Mouse (Mus musculus): ENCODE measurements around the gene Lnx2.

DNA sequence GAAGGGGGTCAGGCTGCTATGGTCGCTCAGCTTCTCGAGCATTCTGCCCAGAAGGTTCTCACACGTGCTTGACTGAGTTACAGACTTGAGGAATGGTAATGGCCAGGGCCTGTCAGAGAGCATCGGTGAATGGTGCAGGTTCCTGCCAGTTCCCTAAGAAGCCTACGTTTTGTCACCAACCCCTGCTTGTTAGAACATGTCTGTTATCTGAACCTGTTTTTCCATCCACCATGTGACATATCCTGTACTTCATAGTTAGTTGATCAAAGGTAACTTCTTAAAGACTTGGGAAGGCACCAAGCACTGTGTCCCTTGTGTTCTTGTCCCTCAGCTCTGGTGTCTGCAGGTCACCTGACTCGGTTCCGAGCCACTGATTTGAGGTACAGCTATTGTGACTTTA, 22.3 kb upstream of the Lnx2 start:
- TF ChIP-seq CEBPB (IDR thresholded peaks at IDR 0.05; ENCODE audit: low read depth) = no peak
- no peak for TF ChIP-seq MAX (IDR thresholded peaks at IDR 0.05)
- no peak for TF ChIP-seq CTCF (IDR thresholded peaks at IDR 0.05; ENCODE audit: control insufficient read depth, insufficient read depth, insufficient read length)
- no peak for TF ChIP-seq MYOG (IDR thresholded peaks at IDR 0.05; ENCODE audit: control insufficient read depth, extremely low read depth, insufficient read length)
- no peak for TF ChIP-seq USF1 (IDR thresholded peaks at IDR 0.05; ENCODE audit: low read depth)
- no peak for TF ChIP-seq MYOD1 (IDR thresholded peaks at IDR 0.05; ENCODE audit: control insufficient read depth, insufficient read length, low read depth)

Data from C2C12 (cell line).